27 mouse cellular contexts compared by ENCODE assay signal in the genomic region with DNA sequence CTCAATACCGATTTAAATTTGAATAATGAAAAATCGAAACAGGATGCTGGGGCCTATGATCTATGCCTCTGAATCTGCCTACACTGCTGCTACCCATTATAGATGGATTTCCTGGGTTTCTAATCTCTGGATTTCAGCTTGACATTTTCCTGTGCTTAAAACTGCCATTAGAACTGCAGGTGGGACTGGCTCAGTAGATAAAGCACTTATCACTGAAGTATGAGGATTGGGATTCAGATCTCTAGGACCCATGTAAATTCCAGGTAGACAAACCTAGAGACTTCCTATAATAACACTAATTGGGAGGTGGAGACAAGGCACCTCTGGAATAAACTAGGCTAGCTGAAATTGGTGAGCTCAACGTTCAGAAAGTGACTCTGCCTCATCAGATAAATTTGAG.
"Had no signal": no experiment of that assay in that cellular context is flagged by ENCODE, and none has a peak within 500 bp of the region (broad histone marks: within the 10 kb centered on the region; RNA-seq: fewer than 3 reads in every experiment).

No protein-coding gene starts in this region.

- H3K9me3 ChIP-seq: limb, embryonic 10.5 days; limb, embryonic 12.5 days; limb, embryonic 13.5 days; limb, embryonic 15.5 days; liver, embryonic 12.5 days; liver, embryonic 13.5 days; liver, embryonic 15.5 days; lung, embryonic 15.5 days; megakaryocyte, embryonic 14.5 days; midbrain, embryonic 10.5 days; midbrain, embryonic 12.5 days; midbrain, embryonic 13.5 days; midbrain, embryonic 15.5 days had no signal

- ATAC-seq: liver, embryonic 12.5 days; liver, postnatal 0 days; lung, postnatal 0 days; midbrain, embryonic 13.5 days; midbrain, embryonic 15.5 days; midbrain, embryonic 16.5 days had no signal

- H3K27me3 ChIP-seq: limb, embryonic 12.5 days; limb, embryonic 13.5 days; limb, embryonic 15.5 days; liver, embryonic 12.5 days; liver, embryonic 13.5 days; liver, embryonic 15.5 days; lung, embryonic 15.5 days; megakaryocyte, embryonic 14.5 days; midbrain, embryonic 12.5 days; midbrain, embryonic 13.5 days; midbrain, embryonic 15.5 days had no signal

- H3K4me3 ChIP-seq: limb, embryonic 10.5 days; limb, embryonic 12.5 days; limb, embryonic 13.5 days; limb, embryonic 15.5 days; liver, embryonic 12.5 days; liver, embryonic 13.5 days; liver, embryonic 15.5 days; lung, embryonic 15.5 days; megakaryocyte, embryonic 14.5 days; midbrain, embryonic 10.5 days; midbrain, embryonic 12.5 days; midbrain, embryonic 13.5 days; midbrain, embryonic 15.5 days; myocyte had no signal

- H3K36me3 ChIP-seq: limb, embryonic 10.5 days; limb, embryonic 12.5 days; limb, embryonic 13.5 days; limb, embryonic 15.5 days; liver, embryonic 12.5 days; liver, embryonic 13.5 days; liver, embryonic 15.5 days; lung, embryonic 15.5 days; midbrain, embryonic 10.5 days; midbrain, embryonic 12.5 days; midbrain, embryonic 13.5 days; midbrain, embryonic 15.5 days had no signal

- DNase-seq: left cerebral cortex, postnatal 4 days; liver; liver, embryonic 13.5 days; liver, postnatal 0 days; lung, adult 18-20 months; lung, adult 2 months; lung, embryonic 14.5 days; lung, postnatal 10 days; lung, postnatal 14 days; lung, postnatal 36 days; lung, postnatal 4 days; midbrain, embryonic 14.5 days had no signal

- H3K4me1 ChIP-seq: limb, embryonic 10.5 days; limb, embryonic 12.5 days; limb, embryonic 13.5 days; limb, embryonic 15.5 days; liver, embryonic 12.5 days; liver, embryonic 13.5 days; liver, embryonic 15.5 days; lung, embryonic 15.5 days; megakaryocyte, embryonic 14.5 days; midbrain, embryonic 10.5 days; midbrain, embryonic 12.5 days; midbrain, embryonic 13.5 days; midbrain, embryonic 15.5 days had no signal
